Mouse (Mus musculus) megakaryocyte, embryonic 14.5 days (primary cell): ENCODE measurements around the gene Gm49361. TPM values are rescaled to one million over a fixed set of nuclear protein-coding genes. Genes with fewer than 3 reads are reported as not detected.
"Not testable (repeated sequence)": the region's sequence is repeated elsewhere in the genome, so short reads cannot be mapped to it uniquely, and the experiment has no call there.

Source experiments
- H3K27me3 ChIP-seq: replicated peaks from 2 replicates; pipeline ENCODE3; 2012; ENCODE audit warnings: inconsistent platforms
- H3K36me3 ChIP-seq: replicated peaks from 2 replicates; pipeline ENCODE3; 2012; ENCODE audit warnings: low read length, inconsistent platforms, mixed read lengths
- H3K4me1 ChIP-seq: 2 replicates; pipeline ENCODE4 v1.6.1; 2012; ENCODE audit warnings: inconsistent platforms
- H3K4me3 ChIP-seq: replicated peaks from 2 replicates; pipeline ENCODE3; 2012; ENCODE audit warnings: moderate library complexity, mild to moderate bottlenecking, inconsistent platforms
- H3K9me3 ChIP-seq: 2 replicates; pipeline ENCODE4 v1.6.1; 2012; ENCODE audit warnings: inconsistent platforms
- FLI1 ChIP-seq: IDR thresholded peaks from 2 replicates; pipeline ENCODE4 v1.6.1; 2012; ENCODE audit warnings: low read length, inconsistent platforms, mixed read lengths
- GATA1 ChIP-seq: IDR thresholded peaks from 3 replicates; pipeline ENCODE4 v1.6.1; 2012; ENCODE audit warnings: mixed read lengths, low read length, inconsistent platforms, borderline replicate concordance
- polyA plus RNA-seq: library from polyadenylated mRNA; stranded (reverse); fragments of >175 nt; gene quantifications from 2 replicates; pipeline ENCODE4 v1.2.3, GENCODE M21; 2012; ENCODE audit warnings: low replicate concordance; ENCODE audit not compliant: insufficient read depth

Gm49361 gene
- polyA plus RNA-seq, 1 experiment: not detected

DNA sequence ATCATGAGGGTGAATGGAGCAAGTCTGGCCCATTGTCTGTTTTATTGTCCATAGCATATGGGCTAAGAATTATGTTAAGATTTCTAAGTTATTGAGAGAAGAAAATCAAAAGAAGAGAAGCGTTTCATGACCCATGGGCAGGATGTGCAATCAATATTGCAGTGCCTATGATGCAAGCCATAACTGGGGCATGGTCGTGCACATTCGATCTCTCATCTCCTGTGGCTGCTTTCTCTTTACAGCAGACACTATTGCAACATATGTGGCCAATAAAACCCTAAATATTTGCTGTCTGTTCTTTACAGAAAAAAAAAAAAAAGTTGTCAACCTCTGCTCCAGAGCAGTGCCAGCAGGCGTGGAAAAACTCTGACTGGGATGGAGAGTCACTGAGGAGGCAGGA is 10.2 kb upstream of the Gm49361 start:
- TF ChIP-seq GATA1 (no peak), FLI1 (no peak)
- Histone ChIP-seq H3K4me1 (peaks cover 27% of the 10 kb centered on the region), H3K9me3 (0 out of 2 replicates have a peak, but pooled peaks cover 3% of the 10 kb centered on the region), H3K36me3 (no peaks in the 10 kb centered on the region), H3K27me3 (no peaks in the 10 kb centered on the region), H3K4me3 (no peak overlapping the region)

- 0 out of 2 replicates have a peak, but pooled peaks cover 3% of the 10 kb centered on the region for H3K9me3 ChIP-seq
- no peak overlapping the region for H3K4me3 ChIP-seq
- H3K36me3 ChIP-seq: no peaks in the 10 kb centered on the region
- no peaks in the 10 kb centered on the region for H3K27me3 ChIP-seq
- TF ChIP-seq GATA1 (no peak), FLI1 (no peak)
- peaks cover 27% of the 10 kb centered on the region for H3K4me1 ChIP-seq
Observed at GRCm38 (mm10) chr14:57755661-57756060, 9.8 kb upstream of the Gm49361 start.

GRCm38 (mm10) chr14:57753351-57753992 is 7.6 kb upstream of the Gm49361 start:
- H3K9me3 ChIP-seq: 0 out of 2 replicates have a peak, but pooled peaks cover 3% of the 10 kb centered on the region
- H3K27me3 ChIP-seq: peaks cover 7% of the 10 kb centered on the region
- no peaks in the 10 kb centered on the region for H3K36me3 ChIP-seq
- H3K4me3 ChIP-seq: no peak overlapping the region
- peaks cover 31% of the 10 kb centered on the region for H3K4me1 ChIP-seq
- TF ChIP-seq GATA1 (no peak), FLI1 (no peak)

- H3K27me3 ChIP-seq: peaks cover 19% of the 10 kb centered on the region
- H3K4me3 ChIP-seq, H3K9me3 ChIP-seq, H3K36me3 ChIP-seq: not testable (repeated sequence)
- H3K4me1 ChIP-seq: peaks cover 33% of the 10 kb centered on the region
Observed at GRCm38 (mm10) chr14:57751006-57751405, 5.1 kb upstream of the Gm49361 start.

GRCm38 (mm10) chr14:57749501-57749900 is 3.6 kb upstream of the Gm49361 start:
- Histone ChIP-seq H3K36me3 (no peaks in the 10 kb centered on the region), H3K4me1 (peaks cover 35% of the 10 kb centered on the region), H3K9me3 (no peaks in the 10 kb centered on the region), H3K27me3 (peaks cover 34% of the 10 kb centered on the region), H3K4me3 (no peak overlapping the region)
- no peak for TF ChIP-seq GATA1
- TF ChIP-seq FLI1: no peak

DNA sequence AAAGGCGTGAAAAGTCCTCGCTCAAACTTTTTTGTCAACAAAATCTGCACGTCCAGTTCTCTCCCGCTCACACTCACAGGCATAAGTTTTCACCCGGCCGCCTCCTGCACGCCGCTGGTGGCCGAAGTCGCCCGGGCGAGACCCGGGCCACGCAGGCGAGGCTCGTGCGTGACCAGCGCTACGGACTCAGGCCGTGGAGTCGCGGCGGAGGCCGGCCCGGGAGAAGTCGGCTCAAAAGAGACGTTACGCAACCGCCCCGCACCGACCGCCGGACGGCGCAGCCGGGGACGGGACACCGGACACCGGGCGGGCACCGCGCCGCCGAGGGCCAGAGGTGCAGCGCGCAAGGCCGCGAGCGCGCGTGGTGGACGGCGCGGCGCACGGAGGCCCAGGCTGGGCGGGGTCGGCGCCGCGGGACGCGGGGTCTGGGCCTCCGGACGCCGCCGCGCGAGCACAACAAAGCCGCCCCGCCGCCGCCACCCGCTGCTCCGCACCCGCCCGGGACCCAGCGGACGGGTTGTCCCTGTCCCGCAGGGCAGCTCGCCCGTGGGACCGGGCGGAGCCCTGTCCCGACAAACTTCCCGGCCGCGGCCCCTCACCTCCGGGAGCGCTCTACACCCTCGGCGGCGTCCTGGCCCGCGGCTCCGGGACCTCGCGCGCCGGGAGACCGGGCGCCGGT is 473 bp downstream of the Gm49361 start:
- H3K36me3 ChIP-seq: no peaks in the 10 kb centered on the region
- H3K27me3 ChIP-seq: peaks cover 67% of the 10 kb centered on the region
- peak overlapping the region; percentile 93 for H3K4me3 ChIP-seq
- TF ChIP-seq GATA1: no peak
- no peak for TF ChIP-seq FLI1
- H3K4me1 ChIP-seq: peaks cover 28% of the 10 kb centered on the region
- no peaks in the 10 kb centered on the region for H3K9me3 ChIP-seq

DNA sequence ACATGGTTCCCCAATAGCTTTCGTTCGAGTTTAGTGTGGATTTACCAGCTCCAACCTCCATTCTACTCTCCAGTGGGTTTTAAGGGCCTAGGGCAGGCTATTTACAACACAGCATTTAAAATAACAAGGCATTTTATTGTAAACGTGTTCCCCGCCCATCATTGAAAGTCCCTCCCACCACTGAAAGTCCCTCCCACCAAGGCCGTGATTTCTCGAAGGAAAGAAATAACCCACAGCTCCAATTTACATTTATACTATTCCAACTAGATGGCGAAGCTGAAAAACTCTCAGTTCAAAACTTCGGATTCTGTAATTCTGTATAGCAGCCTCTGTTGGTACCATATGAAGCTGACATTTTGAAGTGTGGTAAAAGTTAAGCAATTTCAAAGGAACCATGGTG is 1.4 kb downstream of the Gm49361 start:
- Histone ChIP-seq H3K4me1 (peaks cover 26% of the 10 kb centered on the region), H3K4me3 (no peak overlapping the region), H3K36me3 (no peaks in the 10 kb centered on the region), H3K9me3 (no peaks in the 10 kb centered on the region), H3K27me3 (peaks cover 74% of the 10 kb centered on the region)
- no peak for TF ChIP-seq FLI1
- TF ChIP-seq GATA1: no peak

GRCm38 (mm10) chr14:57740651-57741050 is 5.3 kb downstream of the Gm49361 start:
- H3K4me3 ChIP-seq: no peak overlapping the region
- no peak for TF ChIP-seq FLI1
- TF ChIP-seq GATA1: no peak
- no peaks in the 10 kb centered on the region for H3K36me3 ChIP-seq
- peaks cover 16% of the 10 kb centered on the region for H3K4me1 ChIP-seq
- peaks cover 69% of the 10 kb centered on the region for H3K27me3 ChIP-seq
- no peaks in the 10 kb centered on the region for H3K9me3 ChIP-seq

- Histone ChIP-seq H3K9me3 (no peaks in the 10 kb centered on the region), H3K36me3 (no peaks in the 10 kb centered on the region)
- TF ChIP-seq FLI1 (no peak), GATA1 (no peak)
Observed at GRCm38 (mm10) chr14:57737089-57737488, 8.8 kb downstream of the Gm49361 start.

GRCm38 (mm10) chr14:57736141-57736540 is 9.8 kb downstream of the Gm49361 start:
- Histone ChIP-seq H3K4me3 (no peak overlapping the region), H3K36me3 (no peaks in the 10 kb centered on the region), H3K4me1 (peaks cover 24% of the 10 kb centered on the region), H3K27me3 (peaks cover 29% of the 10 kb centered on the region), H3K9me3 (no peaks in the 10 kb centered on the region)
- TF ChIP-seq FLI1: no peak
- TF ChIP-seq GATA1: no peak

More at GRCm38 (mm10) chr14:57737089-57737488, 8.8 kb downstream of the Gm49361 start:
- Histone ChIP-seq H3K4me1 (peaks cover 21% of the 10 kb centered on the region), H3K4me3 (no peak overlapping the region), H3K27me3 (peaks cover 37% of the 10 kb centered on the region)
